Mouse (Mus musculus) embryonic fibroblast, embryonic 13.5 days (primary cell): ENCODE results near the gene Pqbp1. TPM values are rescaled to one million over a fixed set of nuclear protein-coding genes. Genes with fewer than 3 reads are reported as not detected.
"Not testable (repeated sequence)": the region's sequence is repeated elsewhere in the genome, so short reads cannot be mapped to it uniquely, and the experiment has no call there.

Experiments
- H3K27ac ChIP-seq: 2 replicates; pipeline ENCODE4 v1.5.1; 2012; ENCODE audit warnings: low read length, control low read depth, inconsistent platforms; ENCODE audit not compliant: insufficient read depth
- H3K4me1 ChIP-seq: 2 replicates; pipeline ENCODE4 v1.6.1; 2011; ENCODE audit warnings: low read length; ENCODE audit not compliant: control insufficient read depth, insufficient read depth
- H3K4me3 ChIP-seq: 2 replicates; pipeline ENCODE4 v1.5.1; 2011; ENCODE audit warnings: mild to moderate bottlenecking, control low read depth, low read length; ENCODE audit not compliant: insufficient read depth
- CTCF ChIP-seq: IDR thresholded peaks from 2 replicates; pipeline ENCODE4 v1.5.1; 2011; ENCODE audit warnings: mild to moderate bottlenecking, control low read depth, low read length, moderate library complexity, borderline replicate concordance; ENCODE audit not compliant: insufficient read depth
- POLR2A ChIP-seq: IDR thresholded peaks from 2 replicates; pipeline ENCODE4 v1.6.1; 2011; ENCODE audit warnings: low read depth, mild to moderate bottlenecking, control low read depth, low read length, moderate library complexity
- polyA plus RNA-seq: library from polyadenylated mRNA; stranded (reverse); fragments of >200 nt; gene quantifications from 2 replicates; pipeline ENCODE4 v1.2.4, GENCODE M21; 2011; ENCODE audit warnings: low read depth; ENCODE audit not compliant: missing spikeins, insufficient read length

Pqbp1 gene
- polyA plus RNA-seq, 1 experiment = 90.2 TPM

GRCm38 (mm10) chrX:7922032-7922431 is 23.0 kb upstream of the Pqbp1 start:
- TF ChIP-seq CTCF = no peak
- no peak for TF ChIP-seq POLR2A
- Histone ChIP-seq H3K4me3 (no peak overlapping the region), H3K4me1 (no peaks in the 10 kb centered on the region), H3K27ac (no peak overlapping the region)

DNA sequence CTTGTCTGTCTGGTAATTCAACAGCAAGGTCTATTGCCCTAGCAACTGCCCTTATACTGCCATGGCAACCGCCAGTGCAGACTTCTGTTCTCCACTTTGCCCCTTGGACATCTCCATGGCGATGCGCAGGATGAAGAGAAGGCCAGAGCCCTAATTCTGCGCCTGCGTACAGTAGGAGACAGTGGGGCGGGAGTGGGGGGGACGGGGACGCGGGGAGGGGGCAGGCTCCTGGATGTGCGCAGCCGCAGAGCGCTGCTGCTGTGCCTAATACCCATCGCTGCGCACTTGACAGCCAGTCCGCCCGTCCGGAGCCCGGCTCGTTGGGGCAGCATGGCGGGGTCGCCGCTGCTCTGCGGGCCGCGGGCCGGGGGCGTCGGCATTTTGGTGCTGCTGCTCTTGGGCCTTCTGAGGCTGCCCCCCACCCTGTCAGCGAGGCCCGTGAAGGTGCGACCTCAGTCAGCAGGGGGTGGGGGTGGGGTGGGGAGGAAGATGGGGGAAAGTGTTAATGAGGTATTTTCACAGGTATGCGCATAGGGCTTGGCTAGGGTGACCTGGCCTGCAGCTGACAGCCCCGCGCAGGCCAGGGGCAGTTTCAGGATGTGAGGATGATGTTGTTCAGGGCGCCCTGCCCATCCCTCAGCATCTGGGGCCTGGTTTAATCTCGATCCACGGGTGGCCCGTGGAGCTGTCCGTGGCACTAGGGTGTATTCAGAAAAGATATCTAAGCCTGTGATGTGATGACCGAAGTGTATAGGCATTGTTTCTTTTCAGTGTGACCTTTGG is 20.7 kb upstream of the Pqbp1 start, which contains the start of gene Pcsk1n:
Pcsk1n (plus strand) TSS at position 222 of the 783 bp plus-strand sequence.
- TF ChIP-seq CTCF = no peak
- TF ChIP-seq POLR2A = no peak
- H3K4me3 ChIP-seq = no peak within 1 kb of the TSS
- H3K27ac ChIP-seq = no peak within 1 kb of the TSS
- H3K4me1 ChIP-seq = no peaks in the 10 kb centered on the region

- not testable (repeated sequence) for H3K27ac ChIP-seq, H3K4me1 ChIP-seq, H3K4me3 ChIP-seq
These were observed 18.9 kb upstream of the Pqbp1 start for GRCm38 (mm10) chrX:7917960-7918359.

- not testable (repeated sequence) for H3K4me3 ChIP-seq, H3K27ac ChIP-seq, H3K4me1 ChIP-seq
These were observed 16.6 kb upstream of the Pqbp1 start for GRCm38 (mm10) chrX:7915669-7916068.

DNA sequence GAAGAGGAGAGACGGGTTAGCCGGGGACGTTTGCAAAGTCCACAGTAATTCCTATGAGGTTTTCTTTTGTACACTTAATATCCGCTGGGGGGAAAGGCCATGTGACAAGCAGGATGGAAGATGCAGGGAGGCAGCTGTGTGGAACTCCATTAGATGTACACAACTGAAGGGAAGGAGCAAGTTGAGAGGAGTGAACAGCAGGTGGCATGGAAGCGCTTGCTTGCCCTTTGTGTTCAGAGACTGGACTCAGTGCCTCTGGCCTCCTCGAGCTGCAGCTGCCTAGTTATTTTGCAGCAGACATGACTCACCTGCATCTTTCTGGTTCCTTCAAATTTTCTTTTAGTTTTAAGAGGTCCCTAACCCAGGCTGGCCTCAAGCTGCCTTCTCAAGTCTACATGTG is 11.4 kb upstream of the Pqbp1 start:
- Histone ChIP-seq H3K27ac (no peak overlapping the region), H3K4me3 (no peak overlapping the region), H3K4me1 (no peaks in the 10 kb centered on the region)
- no peak for TF ChIP-seq POLR2A
- TF ChIP-seq CTCF = no peak

GRCm38 (mm10) chrX:7909242-7909641 is 10.2 kb upstream of the Pqbp1 start, which contains the start of gene Gm10490:
Gene Gm10490, plus strand, starts transcription at chrX:7909542.
- not testable (repeated sequence) for H3K4me1 ChIP-seq, H3K27ac ChIP-seq, H3K4me3 ChIP-seq

DNA sequence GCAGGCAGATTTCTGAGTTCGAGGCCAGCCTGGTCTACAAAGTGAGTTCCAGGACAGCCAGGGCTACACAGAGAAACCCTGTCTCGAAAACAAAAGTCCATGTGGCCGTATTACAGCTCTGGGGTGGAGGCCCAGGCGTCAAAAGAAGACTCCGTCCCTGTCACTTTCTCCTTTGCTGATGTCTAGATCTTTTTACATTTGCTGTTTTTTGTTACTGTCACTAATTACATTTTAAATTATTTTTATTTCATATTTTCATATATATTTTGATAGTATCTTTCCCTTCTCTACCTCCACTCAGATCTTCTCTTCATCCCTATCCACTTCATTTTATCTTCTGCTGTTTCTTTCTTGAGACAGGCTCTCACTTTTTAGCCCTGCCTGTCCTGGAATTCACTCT is 8.7 kb upstream of the Pqbp1 start, which contains the start of gene Gm10491:
Gm10491 (minus strand) TSS at position 101 of the 400 bp plus-strand sequence.
- no peaks in the 10 kb centered on the region for H3K4me1 ChIP-seq
- H3K4me3 ChIP-seq = no peak within 1 kb of the TSS
- no peak for TF ChIP-seq POLR2A
- no peak for TF ChIP-seq CTCF
- no peak within 1 kb of the TSS for H3K27ac ChIP-seq

DNA sequence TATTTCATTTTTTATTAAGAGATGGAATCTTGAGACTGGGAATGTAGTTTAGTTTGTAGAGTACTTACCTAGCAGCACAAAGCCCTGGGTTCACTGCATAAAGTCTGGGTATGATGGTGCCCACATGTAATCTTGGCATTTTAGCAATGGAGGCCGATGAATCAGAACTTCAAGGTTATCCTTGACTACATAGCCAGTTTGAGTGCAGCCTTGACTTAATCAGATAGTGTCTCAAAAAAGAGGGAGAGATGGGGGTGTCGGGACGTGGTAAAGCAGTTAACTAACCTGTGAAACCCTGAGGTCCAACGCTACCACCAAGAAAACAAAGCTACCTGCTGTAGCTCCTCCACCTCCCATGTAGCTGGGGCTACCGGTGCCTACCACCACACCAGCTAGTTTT is 5.4 kb upstream of the Pqbp1 start:
- H3K27ac ChIP-seq = no peak overlapping the region
- no peak overlapping the region for H3K4me3 ChIP-seq
- H3K4me1 ChIP-seq = no peaks in the 10 kb centered on the region
- TF ChIP-seq CTCF (no peak), POLR2A (no peak)

GRCm38 (mm10) chrX:7898211-7898610 is 858 bp downstream of the Pqbp1 start:
- Histone ChIP-seq H3K4me1 (no peaks in the 10 kb centered on the region), H3K4me3 (peak overlapping the region; percentile 59), H3K27ac (peak overlapping the region; percentile 91; the same call in 1 of the 2 replicates)
- no peak for TF ChIP-seq CTCF
- no peak for TF ChIP-seq POLR2A

DNA sequence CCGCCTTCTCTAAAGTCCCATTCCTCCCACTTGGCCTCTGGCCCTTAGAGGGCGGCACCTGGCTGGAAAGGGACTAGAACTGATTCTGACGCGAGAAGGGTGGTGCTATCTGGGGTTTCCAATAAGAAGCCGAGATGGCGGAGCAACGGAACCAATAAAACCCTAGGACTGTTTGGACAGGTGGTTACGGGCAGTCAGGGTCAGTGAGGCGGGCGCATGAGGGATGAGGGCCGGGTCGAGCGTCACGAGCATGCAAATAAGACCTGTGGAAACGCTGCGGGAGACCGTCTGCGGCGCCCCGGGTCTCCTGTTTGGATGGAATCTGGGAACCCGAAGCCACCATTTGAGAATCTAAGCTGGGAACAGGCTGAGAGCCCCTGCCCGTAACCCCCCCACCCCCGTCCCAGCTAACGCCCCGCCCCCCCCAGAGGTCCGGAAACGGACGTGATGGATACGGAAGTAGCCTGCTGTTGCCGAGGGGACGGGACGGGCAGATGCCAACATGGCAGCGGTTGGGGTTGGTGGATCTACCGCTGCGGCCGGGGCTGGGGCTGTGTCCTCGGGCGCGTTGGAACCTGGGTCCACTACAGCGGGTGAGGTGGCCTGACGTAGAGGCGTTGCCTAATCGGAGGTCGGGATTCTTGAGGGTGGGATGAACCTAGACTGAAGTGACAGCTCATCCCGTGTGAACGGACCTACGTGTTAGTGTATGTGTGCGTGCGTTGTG is 15.1 kb downstream of the Pqbp1 start, which contains the start of gene Slc35a2:
Slc35a2 (plus strand) TSS at position 188 of the 727 bp plus-strand sequence.
- TF ChIP-seq CTCF = no peak
- TF ChIP-seq POLR2A = peak; percentile 48
- Histone ChIP-seq H3K4me1 (0 out of 2 replicates have a peak, but pooled peaks cover 5% of the 10 kb centered on the region), H3K27ac (peak within 1 kb of the TSS; percentile 69), H3K4me3 (peak within 1 kb of the TSS; percentile 80)

DNA sequence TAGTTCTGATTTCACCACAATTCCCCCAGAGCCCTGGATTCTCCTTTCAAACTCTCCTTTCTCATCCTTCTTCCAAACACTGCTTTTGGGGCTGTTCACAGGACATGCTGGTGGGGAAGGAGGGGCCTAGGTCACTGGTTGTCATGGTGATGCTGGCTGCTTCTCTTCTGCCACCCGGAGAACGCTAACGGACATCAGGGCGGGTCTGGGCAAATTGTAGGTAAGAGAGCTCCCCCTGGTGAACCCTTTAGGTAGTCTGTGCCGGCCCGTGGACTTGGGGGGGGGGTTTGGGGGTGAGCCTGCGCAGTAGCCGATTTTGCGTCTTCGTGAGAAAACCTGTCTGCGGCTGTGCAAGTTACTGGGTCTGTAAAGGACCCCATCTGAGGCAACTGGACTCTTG is 19.2 kb downstream of the Pqbp1 start:
- H3K4me1 ChIP-seq = 0 out of 2 replicates have a peak, but pooled peaks cover 5% of the 10 kb centered on the region

More for the DNA sequence above, 19.2 kb downstream of the Pqbp1 start:
- TF ChIP-seq CTCF = no peak
- TF ChIP-seq POLR2A = no peak
- no peak overlapping the region for H3K4me3 ChIP-seq
- no peak overlapping the region for H3K27ac ChIP-seq
